In genomic region chr4:132241208-132241607, GRCm38 (mm10) we compare ENCODE assay signal across 24 mouse cellular contexts. TPM values are rescaled to one million over a fixed set of nuclear protein-coding genes. Genes with fewer than 3 reads are reported as not detected.
DNase-seq lines count a peak whose midpoint lies in the region; ATAC-seq and TF ChIP-seq lines count a peak whose summit lies in the region.
"Had no signal": no experiment of that assay in that cellular context is flagged by ENCODE, and none has a peak within 500 bp of the region (broad histone marks: within the 10 kb centered on the region; RNA-seq: fewer than 3 reads in every experiment).

No protein-coding gene starts in this region.

- no peak overlapping the region for H3K4me3 ChIP-seq in liver, embryonic 13.5 days (replicated peaks)
- H3K4me3 ChIP-seq in stomach, postnatal 0 days (ENCODE audit: low read depth, low read length): no peak overlapping the region
- no peak overlapping the region for H3K4me3 ChIP-seq in left cerebral cortex, adult 2 months
- H3K4me3 ChIP-seq: embryonic facial prominence, embryonic 12.5 days; erythroblast, embryonic 14.5 days; kidney, embryonic 15.5 days; limb, embryonic 15.5 days; midbrain, embryonic 12.5 days had no signal

- no peaks in the 10 kb centered on the region for H3K9me3 ChIP-seq in liver, embryonic 13.5 days (replicated peaks)
- H3K9me3 ChIP-seq in stomach, postnatal 0 days (ENCODE audit: control insufficient read depth, low read length): no peaks in the 10 kb centered on the region
- H3K9me3 ChIP-seq: embryonic facial prominence, embryonic 12.5 days; kidney, embryonic 15.5 days; limb, embryonic 15.5 days; midbrain, embryonic 12.5 days had no signal

- peaks cover 36% of the 10 kb centered on the region for H3K4me1 ChIP-seq in liver, embryonic 13.5 days (replicated peaks)
- no peaks in the 10 kb centered on the region for H3K4me1 ChIP-seq in stomach, postnatal 0 days (replicated peaks; ENCODE audit: control insufficient read depth, insufficient read depth)
- H3K4me1 ChIP-seq: embryonic facial prominence, embryonic 12.5 days; kidney, embryonic 15.5 days; limb, embryonic 15.5 days; midbrain, embryonic 12.5 days had no signal

- no peak for TF ChIP-seq EP300 in stomach, postnatal 0 days (optimal IDR thresholded peaks at IDR 0.05)

- ATAC-seq in common myeloid progenitor, adult 5-6 weeks (replicated peaks; ENCODE audit: low read depth, poor library complexity, severe bottlenecking): peak; percentile 66
- ATAC-seq in liver, embryonic 13.5 days (ENCODE audit: low read depth): peak; percentile 66
- ATAC-seq in megakaryocyte progenitor cell, adult 5-6 weeks (replicated peaks; ENCODE audit: poor library complexity): peak; percentile 94
- ATAC-seq in stomach, postnatal 0 days (ENCODE audit: low FRiP score, low TSS enrichment): no peak
- ATAC-seq: activated CD4-positive, CD25-positive, alpha-beta regulatory T cell, adult 4 months; forebrain, embryonic 14.5 days had no signal

- TF ChIP-seq CTCF in stomach, postnatal 0 days (IDR thresholded peaks at IDR 0.05; ENCODE audit: low read depth): no peak
- TF ChIP-seq CTCF in left cerebral cortex, adult 2 months (IDR thresholded peaks at IDR 0.05): no peak

- no peak overlapping the region for H3K4me2 ChIP-seq in liver, embryonic 13.5 days
- H3K4me2 ChIP-seq in stomach, postnatal 0 days (replicated peaks; ENCODE audit: low read depth): no peak overlapping the region
- H3K4me2 ChIP-seq: embryonic facial prominence, embryonic 12.5 days; heart, embryonic 11.5 days; kidney, embryonic 15.5 days; limb, embryonic 15.5 days; midbrain, embryonic 12.5 days had no signal

- 0 out of 2 replicates have a peak overlapping the region, but pooled peaks have one; percentile 26 for H3K9ac ChIP-seq in liver, embryonic 13.5 days
- H3K9ac ChIP-seq in stomach, postnatal 0 days (ENCODE audit: low read length): no peak overlapping the region
- H3K9ac ChIP-seq: embryonic facial prominence, embryonic 12.5 days; kidney, embryonic 15.5 days; limb, embryonic 15.5 days; midbrain, embryonic 12.5 days had no signal

- H3K27me3 ChIP-seq in liver, embryonic 13.5 days: no peaks in the 10 kb centered on the region
- no peaks in the 10 kb centered on the region for H3K27me3 ChIP-seq in stomach, postnatal 0 days (ENCODE audit: control insufficient read depth, insufficient read depth, low read length)
- H3K27me3 ChIP-seq: embryonic facial prominence, embryonic 12.5 days; kidney, embryonic 15.5 days; limb, embryonic 15.5 days; midbrain, embryonic 12.5 days had no signal

- 14% methylated on average over 3 of the region's 3 CpGs for WGBS in liver, embryonic 13.5 days (ENCODE audit: insufficient replicate concordance)
- WGBS in stomach, postnatal 0 days: 82% methylated on average over 3 of the region's 3 CpGs

- intact Hi-C loops in left cerebral cortex, adult 2 months (cut with DNase I): no loop called here

- DNase-seq in MEL-GATA-1-ER (ENCODE audit: extremely low read depth, low read depth): peak; percentile 63
- DNase-seq in liver, embryonic 13.5 days: peak; percentile 23
- DNase-seq in stomach, postnatal 0 days (ENCODE audit: low spot score): no peak
- no peak for DNase-seq in cerebellum, adult 18-20 months
- no peak for DNase-seq in left cerebral cortex, adult 2 months (ENCODE audit: extremely low spot score in 1 of 2, low spot score in 2 of 2)
- DNase-seq in cerebellum, postnatal 36 days: no peak
- DNase-seq: adrenal gland, postnatal 10 days; cerebellum, postnatal 10 days; gastrocnemius, postnatal 10 days; heart, adult 11 months; kidney, adult 11 months; kidney, postnatal 36 days; thymus, postnatal 36 days had no signal

- H3K27ac ChIP-seq in liver, embryonic 13.5 days: peak overlapping the region; percentile 56
- no peak overlapping the region for H3K27ac ChIP-seq in stomach, postnatal 0 days (replicated peaks)
- H3K27ac ChIP-seq in left cerebral cortex, adult 2 months: no peak overlapping the region
- H3K27ac ChIP-seq: embryonic facial prominence, embryonic 12.5 days; kidney, embryonic 15.5 days; limb, embryonic 15.5 days; macrophage; midbrain, embryonic 12.5 days had no signal

- H3K36me3 ChIP-seq in liver, embryonic 13.5 days: peaks cover 87% of the 10 kb centered on the region
- H3K36me3 ChIP-seq in stomach, postnatal 0 days (ENCODE audit: control insufficient read depth, insufficient read depth, low read length): peaks cover 13% of the 10 kb centered on the region; the same call in 1 of the 2 replicates

RNA-seq across cellular contexts. Expression of gene Gmeb1, which starts 20.2 kb away (rescaled TPM):
- total RNA-seq in common myeloid progenitor, adult 5-6 weeks (2017): 23.2 and 26.9 TPM in 2 replicates
- 16.9 and 17.3 TPM in 2 replicates for polyA plus RNA-seq in liver, embryonic 13.5 days (2015; fragmentation: Nextera tagmentation; extraction: Ambion mirVana)
- 13.9 and 14.3 TPM in 2 replicates for total RNA-seq in megakaryocyte progenitor cell, adult 5-6 weeks (2015)
- 18.7 and 29.3 TPM in 2 replicates for total RNA-seq in megakaryocyte progenitor cell, adult 5-6 weeks (2017)
- 11.2 and 11.4 TPM in 2 replicates for polyA plus RNA-seq in stomach, postnatal 0 days (2015; fragmentation: Nextera tagmentation; extraction: Ambion mirVana)
- total RNA-seq in left cerebral cortex, adult 2 months (2021): 10 to 100 TPM; 22.1 to 26.1 TPM

RNA-seq across cellular contexts. Expression of gene Ythdf2, which starts 29.1 kb away (rescaled TPM):
- 61.5 and 70.9 TPM in 2 replicates for total RNA-seq in common myeloid progenitor, adult 5-6 weeks (2017)
- 40.3 and 48.5 TPM in 2 replicates for polyA plus RNA-seq in liver, embryonic 13.5 days (2015; fragmentation: Nextera tagmentation; extraction: Ambion mirVana)
- 64.7 and 66.5 TPM in 2 replicates for total RNA-seq in megakaryocyte progenitor cell, adult 5-6 weeks (2015)
- total RNA-seq in megakaryocyte progenitor cell, adult 5-6 weeks (2017): 64.0 and 69.7 TPM in 2 replicates
- 52.6 and 53.8 TPM in 2 replicates for polyA plus RNA-seq in stomach, postnatal 0 days (2015; fragmentation: Nextera tagmentation; extraction: Ambion mirVana)
- total RNA-seq in left cerebral cortex, adult 2 months (2021): 10 to 100 TPM; 41.4 to 44.3 TPM

RNA-seq across cellular contexts. Expression of gene Taf12, which starts 33.0 kb away (rescaled TPM):
- total RNA-seq in common myeloid progenitor, adult 5-6 weeks (2017): 30.2 and 45.8 TPM in 2 replicates
- polyA plus RNA-seq in liver, embryonic 13.5 days (2015; fragmentation: Nextera tagmentation; extraction: Ambion mirVana): 53.3 and 62.2 TPM in 2 replicates
- 40.5 and 42.1 TPM in 2 replicates for total RNA-seq in megakaryocyte progenitor cell, adult 5-6 weeks (2015)
- 34.1 and 72.2 TPM in 2 replicates for total RNA-seq in megakaryocyte progenitor cell, adult 5-6 weeks (2017)
- 23.9 and 24.0 TPM in 2 replicates for polyA plus RNA-seq in stomach, postnatal 0 days (2015; fragmentation: Nextera tagmentation; extraction: Ambion mirVana)
- total RNA-seq in left cerebral cortex, adult 2 months (2021): 10 to 100 TPM; 22.1 to 24.4 TPM

Comparison
In these comparisons a context has a peak if more than half of its experiments do, and no peak if none do; other contexts are left out.
1. DNase-seq: peak in MEL-GATA-1-ER (single experiment) and liver, embryonic 13.5 days (single experiment); none in stomach, postnatal 0 days (single experiment), cerebellum, adult 18-20 months (0 of 2), left cerebral cortex, adult 2 months (0 of 2) and cerebellum, postnatal 36 days (0 of 2).